Mouse (Mus musculus): ENCODE data around the gene Ehbp1.

- no peak for TF ChIP-seq CTCF (IDR thresholded peaks at IDR 0.05; ENCODE audit: borderline replicate concordance, insufficient read depth, low read depth, low read length)
- no peak for TF ChIP-seq POLR2A (IDR thresholded peaks at IDR 0.05; ENCODE audit: borderline replicate concordance, insufficient read depth, low read length)
Observed at GRCm38 (mm10) chr11:22197935-22198334, 144.2 kb downstream of the Ehbp1 start.
